Mouse (Mus musculus) activated CD4-positive, CD25-positive, alpha-beta regulatory T cell, adult 4 months (primary cell): Measurements from ENCODE around the gene Spice1. TPM values are rescaled to one million over a fixed set of nuclear protein-coding genes. Genes with fewer than 3 reads are reported as not detected.

Source experiments
- ATAC-seq: one replicate; pipeline ENCODE4 v1.8.0; 2017
- polyA plus RNA-seq, 2 experiments: library from polyadenylated mRNA; unstranded; fragments of 100-300 nt; shearing (Covaris generic); gene quantifications; one replicate each; pipeline ENCODE4 v1.2.1; 2017

Gene Spice1
- polyA plus RNA-seq = 10 to 100 TPM; 17.8 to 22.0 TPM

DNA sequence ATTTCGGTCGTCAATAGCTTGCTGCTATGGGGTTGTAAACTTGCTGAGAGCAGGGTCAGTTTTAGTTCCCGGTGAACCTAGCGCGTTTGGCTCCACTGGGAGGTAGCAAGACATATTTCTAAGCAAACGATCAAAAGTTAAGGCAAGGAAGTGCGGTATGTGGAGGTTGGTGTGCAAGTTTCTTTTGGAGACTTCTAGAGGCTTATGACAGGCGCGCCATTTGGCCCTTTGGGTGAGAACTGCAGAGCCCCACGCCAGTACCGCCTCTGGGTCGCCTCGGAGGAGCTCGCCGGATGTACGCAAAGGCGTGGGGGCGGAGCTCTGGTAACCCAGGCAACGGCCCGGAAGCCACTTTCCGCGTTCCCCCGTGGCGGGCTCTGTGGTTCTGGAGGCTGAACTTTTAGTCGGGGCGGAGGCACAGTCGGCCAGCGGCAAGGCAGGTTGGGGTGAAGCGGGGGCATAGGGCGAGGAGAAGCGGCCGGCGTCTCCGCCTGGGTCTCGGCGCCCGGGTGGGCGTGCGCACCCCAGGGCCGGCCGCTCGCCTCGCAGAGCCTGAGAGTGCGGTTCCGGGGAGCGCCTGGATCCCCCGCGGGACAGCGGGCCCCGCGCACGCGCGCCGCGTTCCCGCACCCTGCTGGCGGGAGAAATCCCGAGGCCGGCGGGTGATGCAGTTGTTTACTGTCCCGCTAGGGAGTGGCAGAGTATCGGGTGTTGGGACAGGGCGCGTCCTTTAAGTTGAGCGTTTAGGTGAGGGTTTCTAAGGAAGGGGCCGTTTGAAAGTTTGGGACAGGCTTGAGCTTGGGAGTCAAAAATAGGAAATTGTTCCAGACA lies at the start of gene Spice1:
TSS of gene Spice1 (plus strand) at position 51 of the 831 bp plus-strand sequence.
- peak; percentile 98 for ATAC-seq

DNA sequence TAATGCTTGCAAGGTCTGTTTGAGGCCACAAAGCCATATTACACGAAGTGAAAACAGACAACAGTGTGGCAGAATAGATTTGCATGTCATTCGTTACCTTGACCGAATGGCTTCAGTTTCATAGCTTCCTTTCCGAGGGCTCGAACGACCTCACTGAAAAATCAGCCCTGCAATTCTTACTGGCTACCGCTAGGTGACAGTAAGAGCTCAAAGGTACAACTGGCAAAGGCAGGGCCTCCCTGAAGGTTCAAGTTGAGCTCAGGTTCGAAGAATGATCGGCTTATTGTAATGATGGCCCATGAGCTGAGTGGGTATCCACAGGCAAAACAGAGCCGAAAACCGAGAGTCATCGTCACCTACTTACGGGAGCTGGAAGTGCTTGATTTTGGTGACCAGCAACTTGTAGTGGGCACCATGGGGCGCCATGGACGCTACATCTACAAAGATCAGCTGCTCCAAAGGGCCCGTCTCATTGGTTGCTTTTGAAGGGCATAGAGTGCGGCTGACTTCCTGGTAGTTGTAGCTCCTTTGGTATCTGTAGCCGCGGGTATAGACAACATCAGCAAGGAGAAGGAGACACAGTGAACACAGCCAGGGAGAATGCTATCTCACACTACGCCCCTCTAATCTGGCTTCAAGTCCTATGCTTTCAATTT lies 47.4 kb upstream of the Spice1 start:
- ATAC-seq = no peak

GRCm38 (mm10) chr16:44302126-44302892 lies 44.6 kb upstream of the Spice1 start:
- no peak for ATAC-seq

DNA sequence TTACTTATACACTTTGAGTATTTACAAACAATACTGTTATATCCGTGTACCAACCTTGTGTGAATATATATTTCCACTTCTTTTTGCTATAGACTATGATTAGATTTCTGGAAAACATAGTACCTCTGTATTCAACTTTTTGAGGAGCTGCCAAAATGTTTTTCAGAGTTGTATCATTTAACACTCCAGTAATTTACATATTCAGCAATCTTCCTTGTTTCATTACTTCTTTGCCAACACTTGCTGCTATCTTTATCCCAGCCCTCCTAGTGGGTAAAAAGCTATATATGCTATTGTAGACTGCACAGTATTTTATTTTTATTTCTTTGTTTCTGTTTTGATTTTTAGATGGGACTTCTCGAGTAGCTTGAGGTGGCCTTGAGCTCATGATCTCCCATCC lies 43.1 kb upstream of the Spice1 start:
- ATAC-seq = no peak

DNA sequence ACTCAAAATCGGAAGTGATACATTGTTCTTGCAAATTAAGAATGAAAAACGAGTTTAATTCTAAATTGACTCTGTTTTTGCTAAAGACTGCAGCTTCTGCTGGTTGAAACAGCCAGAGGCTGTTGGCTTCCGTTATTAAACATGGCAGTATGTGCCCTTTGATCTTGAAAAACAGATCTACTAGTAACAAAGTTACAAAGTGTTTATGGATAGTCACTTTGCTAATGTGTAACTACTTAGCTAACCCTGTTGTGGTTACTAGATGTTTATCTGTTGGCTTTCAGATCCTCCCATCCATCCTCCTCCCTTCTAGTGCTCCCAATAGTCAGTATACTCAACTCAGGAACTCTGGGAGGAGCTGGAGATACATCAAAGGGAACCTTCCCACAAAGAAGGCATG lies 41.3 kb upstream of the Spice1 start:
- ATAC-seq = peak; percentile 32

GRCm38 (mm10) chr16:44313422-44313821 lies 33.5 kb upstream of the Spice1 start:
- peak; percentile 66 for ATAC-seq

DNA sequence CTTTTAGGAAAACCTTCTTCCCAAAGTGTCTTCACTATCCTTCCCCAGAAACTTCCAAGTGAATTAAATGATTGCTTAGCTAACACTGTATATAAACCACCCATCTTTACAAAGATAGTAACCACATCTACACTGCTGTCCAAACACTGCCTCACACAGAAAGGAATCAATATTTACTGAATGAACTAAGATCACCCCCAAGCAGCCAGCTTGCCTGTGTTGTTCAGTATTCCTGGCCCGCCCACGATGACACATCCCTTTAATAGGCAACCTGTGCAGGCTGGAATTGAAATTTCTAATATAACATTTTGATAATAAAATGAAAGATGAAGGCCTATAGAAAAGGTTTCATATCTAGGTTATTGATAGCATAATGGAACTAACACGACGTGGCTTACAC lies 30.6 kb upstream of the Spice1 start:
- no peak for ATAC-seq

DNA sequence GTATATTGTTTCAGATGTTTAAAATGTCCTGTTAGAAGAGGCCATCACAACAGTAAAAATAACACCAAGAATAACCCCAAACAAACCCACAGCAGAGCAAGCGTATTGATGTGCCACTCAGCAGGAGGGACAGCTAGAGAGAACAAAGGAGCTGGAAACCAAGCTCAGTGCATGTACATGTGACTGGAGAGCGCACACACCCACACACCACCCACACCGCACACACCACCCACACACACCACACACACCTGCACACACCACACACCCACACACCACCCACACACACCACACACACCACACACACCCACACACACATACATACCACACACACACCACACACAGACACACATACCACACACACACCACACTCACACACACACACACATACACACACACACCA lies 26.7 kb upstream of the Spice1 start:
- no peak for ATAC-seq

DNA sequence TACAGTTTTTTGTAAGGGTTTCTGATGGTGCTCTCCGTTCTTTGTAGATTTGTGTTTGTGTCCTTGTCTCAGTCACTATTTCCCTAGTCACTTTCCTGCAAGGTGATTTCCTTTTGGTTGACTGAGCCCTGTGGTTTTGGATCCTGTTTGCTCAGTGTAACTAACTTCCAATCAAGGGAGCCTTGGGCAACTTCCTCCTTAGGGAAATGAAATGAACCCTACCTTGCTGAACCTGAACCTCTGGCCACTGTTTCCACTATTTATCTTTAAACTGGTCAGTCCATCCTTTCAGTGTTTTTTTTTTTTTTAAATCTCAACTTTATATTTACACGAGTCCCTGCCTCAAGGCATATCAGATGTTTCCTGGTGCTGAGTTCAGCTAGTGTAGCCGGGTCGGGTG lies 18.3 kb upstream of the Spice1 start:
- ATAC-seq = no peak

- ATAC-seq = no peak
Observed at GRCm38 (mm10) chr16:44330657-44331056, 16.3 kb upstream of the Spice1 start.

DNA sequence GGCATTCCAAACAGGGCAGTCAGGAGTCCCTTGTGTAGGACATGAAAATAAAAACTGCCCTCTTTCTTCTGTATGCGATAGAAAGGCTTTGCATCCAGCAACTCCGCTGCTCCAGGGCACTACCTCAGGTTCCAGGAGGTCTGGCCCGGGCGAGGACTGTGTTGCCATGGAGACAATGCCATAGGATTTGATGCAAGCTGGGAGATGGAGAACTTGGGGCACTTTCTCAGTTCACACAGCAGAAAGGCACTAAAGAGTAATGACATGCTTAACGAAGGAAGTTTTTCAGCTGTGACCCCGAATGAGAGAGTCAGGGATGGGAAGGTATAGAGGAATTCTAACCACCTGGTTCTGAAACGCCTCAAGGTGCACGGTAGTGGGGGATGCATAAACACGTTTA lies 15.8 kb upstream of the Spice1 start:
- ATAC-seq = no peak

- ATAC-seq = no peak
Observed at GRCm38 (mm10) chr16:44331671-44331994, 15.3 kb upstream of the Spice1 start.

DNA sequence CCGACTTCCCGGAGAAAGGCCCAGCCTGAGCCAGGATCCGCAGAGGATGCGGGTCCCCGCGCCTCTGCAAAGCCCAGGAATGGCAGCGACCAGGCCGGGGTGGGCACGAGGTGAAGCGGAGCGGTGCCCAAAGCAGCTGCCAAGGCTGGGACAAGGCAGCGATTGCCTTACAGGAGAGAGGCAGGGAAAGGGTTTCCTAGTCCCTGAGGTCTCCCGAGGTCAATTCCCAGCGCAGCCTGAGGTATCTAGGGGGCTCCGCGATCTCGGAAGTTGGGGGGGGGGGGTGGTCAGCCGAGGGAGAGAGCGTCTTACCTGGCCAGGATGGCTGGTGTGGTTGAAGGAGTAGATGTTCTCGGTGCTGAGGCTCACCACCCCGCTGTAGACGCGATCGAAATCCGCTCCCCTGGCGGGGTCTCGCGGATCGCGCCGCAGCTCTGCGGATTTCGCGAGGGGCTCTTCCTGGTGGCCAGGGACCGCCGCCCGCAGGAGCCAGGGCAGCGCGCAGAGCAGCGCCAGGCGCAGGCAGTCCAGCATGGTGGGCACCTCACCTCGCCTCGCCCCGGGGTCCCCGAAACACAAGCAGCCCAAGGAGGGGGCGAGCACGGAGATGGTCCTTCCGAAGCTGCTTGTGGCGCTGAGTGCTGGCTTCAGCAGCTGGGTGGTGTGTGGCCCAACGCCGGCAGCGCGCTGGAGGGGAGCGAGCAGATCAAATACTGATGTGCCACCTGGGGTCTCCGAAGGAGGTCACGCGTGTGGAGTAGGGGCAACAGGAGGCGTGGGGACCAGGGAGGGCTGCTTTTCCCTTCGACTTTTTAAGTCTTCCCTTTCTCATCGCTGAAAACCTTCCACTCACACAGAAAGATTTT lies 14.7 kb upstream of the Spice1 start:
- peak; percentile 35 for ATAC-seq

GRCm38 (mm10) chr16:44332861-44333284 lies 14.0 kb upstream of the Spice1 start, which contains the start of gene Sidt1:
Gene Sidt1, minus strand, starts transcription at chr16:44333196.
- ATAC-seq = peak; percentile 94

- ATAC-seq = no peak
Observed at GRCm38 (mm10) chr16:44337541-44337940, 9.4 kb upstream of the Spice1 start.

DNA sequence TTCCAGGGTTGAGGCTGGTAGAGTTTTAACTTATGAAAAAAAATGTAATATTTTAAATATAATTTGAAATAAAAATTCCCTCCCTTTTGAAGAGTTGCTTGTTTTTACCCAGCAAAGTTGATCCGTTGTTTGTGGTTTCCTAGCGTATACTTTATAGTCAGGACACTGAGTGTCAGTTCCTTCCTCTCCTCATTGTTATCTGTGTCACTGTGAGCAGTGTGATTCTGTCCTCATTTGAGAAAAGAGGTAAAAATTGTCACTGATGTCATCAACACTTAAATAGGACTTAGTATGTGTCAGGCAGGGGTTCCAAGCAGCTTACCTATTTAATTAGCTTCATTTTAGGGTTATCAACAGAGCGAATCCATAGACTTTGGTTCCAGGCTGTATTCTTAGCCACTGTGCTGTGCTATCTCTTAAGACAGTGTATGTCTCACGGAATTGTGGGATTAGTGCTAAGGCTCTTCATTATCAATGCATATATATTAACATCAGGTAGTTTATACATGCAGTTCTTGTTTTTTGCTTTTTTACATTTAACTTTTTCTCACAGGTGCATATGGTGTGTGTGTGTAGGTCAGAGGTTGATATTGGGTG lies 3.0 kb downstream of the Spice1 start:
- ATAC-seq = no peak

DNA sequence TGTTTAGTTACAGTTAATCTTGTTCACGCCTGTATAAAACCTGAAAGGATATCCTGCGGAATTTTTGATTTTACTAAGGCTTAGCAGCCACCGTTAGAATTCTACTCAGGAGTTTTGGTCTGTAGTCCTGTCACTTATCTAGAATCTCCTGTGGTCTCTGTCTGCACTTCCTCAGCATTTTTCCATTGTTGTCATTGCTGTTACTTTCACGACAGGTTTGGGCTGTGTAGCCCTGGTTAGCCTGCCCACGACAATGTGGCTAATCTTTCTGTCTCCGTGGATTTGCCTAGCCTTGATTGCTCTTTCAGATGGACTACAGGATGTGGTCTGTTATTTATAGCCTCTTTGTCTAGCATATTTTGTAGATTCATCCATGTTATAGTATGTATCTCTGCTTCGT lies 9.4 kb downstream of the Spice1 start:
- peak; percentile 20 for ATAC-seq

GRCm38 (mm10) chr16:44357571-44358268 lies 10.8 kb downstream of the Spice1 start:
- peak; percentile 89 for ATAC-seq

DNA sequence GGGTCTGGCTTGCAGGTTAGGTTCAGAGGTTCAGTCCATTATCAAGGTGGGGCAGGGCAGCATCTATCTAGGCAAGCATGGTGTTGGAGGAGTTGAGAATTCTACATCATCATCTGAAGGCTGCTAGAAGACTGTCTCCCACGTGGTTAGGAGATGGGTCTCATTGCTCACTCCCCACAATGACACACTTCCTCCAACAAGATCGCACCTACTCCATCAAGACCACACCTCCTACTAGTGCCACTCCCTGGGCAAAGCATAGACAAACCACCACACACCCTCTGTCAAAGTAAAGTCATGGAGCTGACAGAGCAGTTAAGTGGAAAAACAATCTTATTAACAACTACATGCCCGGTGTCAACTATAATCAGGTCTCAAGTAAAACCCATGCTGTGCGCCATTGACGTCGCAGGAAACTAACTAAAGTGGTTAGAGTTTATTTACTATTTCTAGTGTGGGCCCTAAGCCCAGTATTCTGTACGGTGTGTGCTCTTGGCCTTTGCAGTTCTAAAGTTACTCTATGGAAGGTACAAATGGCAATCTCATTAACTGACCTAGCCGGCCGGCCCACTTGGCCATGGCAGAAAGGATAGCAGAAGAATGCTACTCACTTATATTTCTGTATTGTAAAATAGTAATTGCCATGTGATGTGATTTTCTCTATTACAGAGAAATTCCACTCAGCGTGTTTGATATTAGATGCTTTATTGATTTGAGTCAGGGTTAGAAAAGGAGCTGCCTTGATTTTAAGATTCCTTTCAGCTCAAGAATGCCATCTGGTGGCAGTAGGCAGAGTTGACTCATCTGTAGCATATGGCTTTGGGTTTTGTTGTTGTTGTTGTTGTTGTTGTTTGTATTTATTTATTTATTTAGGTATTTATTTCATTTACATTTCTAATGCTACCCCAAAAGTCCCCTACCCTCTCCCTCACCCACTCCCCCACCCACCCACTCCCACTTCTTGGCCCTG lies 15.3 kb downstream of the Spice1 start:
- ATAC-seq = peak; percentile 31

- ATAC-seq = no peak
Observed at GRCm38 (mm10) chr16:44365522-44365921, 18.6 kb downstream of the Spice1 start.
